Mouse (Mus musculus) cerebellum, adult 18-20 months (tissue): ENCODE data around the gene Scd4.
A peak's percentile ranks its signal among the peaks of the same experiment; 100 is the strongest.

Source experiments
- DNase-seq, 2 experiments: peaks; one replicate each; pipeline ENCODE4 v3.0.0; 2021

Scd4 gene

DNA sequence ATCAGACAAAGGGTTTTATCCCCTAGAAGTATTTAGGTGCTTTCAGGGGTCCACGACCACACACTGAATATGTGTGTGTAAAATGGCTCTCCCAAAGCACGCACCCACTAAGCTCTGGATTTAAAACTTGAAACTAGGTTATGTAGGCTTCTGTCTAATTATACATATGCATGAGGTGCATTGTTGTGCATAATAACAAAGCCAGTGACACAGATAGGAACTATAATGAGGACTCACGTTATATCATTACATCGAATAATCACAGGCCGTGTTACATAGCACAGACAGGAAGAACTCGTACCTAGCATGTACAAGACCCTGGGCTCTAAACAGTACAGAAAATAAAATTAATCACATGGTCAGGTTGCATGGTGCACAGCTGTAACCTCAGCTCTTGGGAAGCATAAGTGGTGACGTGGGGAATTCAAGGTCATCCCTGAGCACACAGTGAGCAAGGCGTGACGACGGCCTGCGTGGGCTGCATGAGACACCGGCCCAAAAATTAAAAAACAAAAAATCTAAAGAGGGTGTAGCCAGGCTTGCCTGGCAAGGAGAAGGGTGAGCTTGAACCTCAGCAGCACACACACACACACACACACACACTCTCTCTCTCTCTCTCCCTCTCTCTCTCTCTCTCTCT, 49.9 kb downstream of the Scd4 start:
- no peak for DNase-seq

DNA sequence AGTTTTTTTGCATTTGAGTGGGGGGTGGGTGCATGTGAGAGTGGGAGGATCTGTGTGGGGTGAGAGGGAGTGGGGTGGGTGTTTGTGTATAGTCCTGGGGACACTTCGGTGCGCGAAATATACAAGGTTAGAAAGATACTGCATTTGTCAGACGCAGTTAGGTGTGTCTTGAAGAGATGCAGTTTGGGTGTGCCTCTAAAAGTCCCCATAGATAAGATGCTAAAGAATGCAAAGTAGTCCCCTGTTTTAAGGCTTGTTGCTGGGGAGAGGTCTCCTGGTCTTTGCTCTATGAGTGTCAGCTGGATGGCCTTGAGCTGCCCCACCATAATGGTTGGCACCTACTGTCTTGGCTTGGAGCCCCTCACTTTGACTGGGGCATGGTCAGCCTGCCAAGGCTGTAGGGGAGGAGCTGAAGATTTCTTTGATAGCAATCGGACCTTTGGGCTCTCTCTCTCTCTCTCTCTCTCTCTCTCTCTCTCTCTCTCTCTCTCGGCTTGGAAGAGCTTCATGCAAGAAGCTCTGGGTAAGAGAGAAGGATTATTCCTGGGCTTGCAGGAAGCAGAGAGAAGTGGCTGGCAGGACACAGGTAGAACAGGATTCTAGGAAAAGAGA, 53.1 kb downstream of the Scd4 start:
- no peak for DNase-seq

DNA sequence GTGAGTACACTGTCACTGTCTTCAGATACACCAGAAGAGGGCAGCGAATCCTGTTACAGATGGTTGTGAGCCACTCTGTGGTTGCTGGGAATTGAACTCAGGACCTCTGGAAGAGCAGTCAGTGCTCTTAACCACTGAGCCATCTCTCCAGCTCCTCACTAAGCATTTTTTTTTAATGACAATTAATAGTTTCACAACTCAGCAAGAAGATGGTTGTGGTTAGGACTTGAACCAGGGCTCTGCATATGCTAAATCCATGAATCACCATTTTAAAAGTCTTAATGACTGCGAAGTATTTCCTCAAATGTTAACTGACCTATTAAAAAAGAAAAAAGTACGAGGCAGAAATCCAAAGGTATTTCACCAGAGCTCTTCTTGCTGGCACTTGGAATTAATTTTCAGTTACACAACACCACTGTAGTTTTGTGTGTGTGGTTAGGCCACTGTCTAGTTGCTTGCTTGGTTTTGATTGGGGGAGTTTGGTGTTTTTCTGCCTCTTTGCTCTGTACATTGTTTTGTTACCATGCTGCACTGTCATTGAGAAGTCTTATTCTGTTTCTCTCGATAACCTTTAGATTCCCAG, 54.3 kb downstream of the Scd4 start:
- no peak for DNase-seq

GRCm38 (mm10) chr19:44387746-44388474, 55.0 kb downstream of the Scd4 start:
- DNase-seq = no peak

DNA sequence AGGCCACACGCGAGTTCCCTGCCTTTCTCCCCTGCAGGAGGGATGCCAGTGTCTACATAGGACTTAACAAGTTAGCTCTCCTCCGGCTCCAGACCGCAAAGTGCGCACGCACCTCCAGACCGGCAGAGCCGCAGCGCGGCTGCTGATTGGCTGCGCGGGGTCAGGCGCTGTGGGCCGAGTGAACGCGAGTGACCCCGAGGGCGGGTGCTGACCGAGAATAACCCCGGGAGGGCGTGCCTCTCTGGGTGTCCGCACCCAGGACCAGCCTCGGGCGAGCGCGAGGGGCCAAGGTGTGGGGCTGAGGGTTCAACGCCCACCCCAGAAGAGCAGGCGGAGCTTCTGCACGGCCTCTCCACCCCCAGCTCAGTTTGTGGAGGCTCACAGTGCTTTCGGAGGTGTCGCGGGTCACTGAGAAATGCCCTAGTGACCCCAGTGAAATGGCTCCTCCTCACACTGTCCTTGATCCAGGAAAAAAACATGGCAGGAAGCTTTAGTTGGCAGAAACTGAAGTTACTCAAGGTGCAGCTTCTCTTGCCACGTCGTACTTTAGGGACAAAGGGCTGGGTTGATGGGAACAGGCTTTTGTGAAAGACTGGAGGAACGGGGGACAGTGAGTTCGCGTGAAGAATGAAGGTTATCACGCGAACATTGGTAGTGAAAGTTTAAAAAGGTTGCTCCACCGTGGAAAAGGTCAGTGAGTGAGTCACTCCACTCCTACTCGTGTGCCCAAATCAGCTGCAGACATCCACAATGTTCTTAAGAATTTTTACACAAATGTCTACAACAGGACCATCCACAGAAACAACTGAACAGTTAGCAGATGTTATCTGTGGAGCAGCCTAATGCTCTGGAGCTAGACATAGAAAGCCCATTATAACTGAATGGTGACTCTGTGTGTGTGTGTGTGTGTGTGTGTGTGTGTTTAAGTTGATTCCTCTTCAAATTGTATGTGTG, 55.9 kb downstream of the Scd4 start:
- peak; percentile 93 to 96 for DNase-seq

GRCm38 (mm10) chr19:44389507-44389906, 56.6 kb downstream of the Scd4 start:
- DNase-seq = no peak

DNA sequence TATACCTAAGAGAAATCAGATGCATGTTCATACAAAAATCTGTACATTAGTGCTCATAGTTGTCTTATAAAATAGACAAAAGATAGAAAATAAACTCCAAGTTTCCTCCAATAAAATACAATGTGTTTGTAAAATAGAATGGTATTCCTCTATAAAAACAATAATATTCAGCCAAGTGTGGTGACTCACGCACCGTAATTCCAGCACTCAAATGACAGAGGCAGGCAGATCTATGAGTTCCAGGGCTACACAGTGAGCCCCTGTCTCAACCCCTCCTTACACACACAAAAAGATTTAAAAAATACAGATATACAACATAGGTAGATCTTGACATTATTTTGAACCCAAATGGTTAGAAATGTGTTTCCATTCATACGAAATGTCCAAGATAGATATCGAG, 59.0 kb downstream of the Scd4 start:
- DNase-seq = no peak

DNA sequence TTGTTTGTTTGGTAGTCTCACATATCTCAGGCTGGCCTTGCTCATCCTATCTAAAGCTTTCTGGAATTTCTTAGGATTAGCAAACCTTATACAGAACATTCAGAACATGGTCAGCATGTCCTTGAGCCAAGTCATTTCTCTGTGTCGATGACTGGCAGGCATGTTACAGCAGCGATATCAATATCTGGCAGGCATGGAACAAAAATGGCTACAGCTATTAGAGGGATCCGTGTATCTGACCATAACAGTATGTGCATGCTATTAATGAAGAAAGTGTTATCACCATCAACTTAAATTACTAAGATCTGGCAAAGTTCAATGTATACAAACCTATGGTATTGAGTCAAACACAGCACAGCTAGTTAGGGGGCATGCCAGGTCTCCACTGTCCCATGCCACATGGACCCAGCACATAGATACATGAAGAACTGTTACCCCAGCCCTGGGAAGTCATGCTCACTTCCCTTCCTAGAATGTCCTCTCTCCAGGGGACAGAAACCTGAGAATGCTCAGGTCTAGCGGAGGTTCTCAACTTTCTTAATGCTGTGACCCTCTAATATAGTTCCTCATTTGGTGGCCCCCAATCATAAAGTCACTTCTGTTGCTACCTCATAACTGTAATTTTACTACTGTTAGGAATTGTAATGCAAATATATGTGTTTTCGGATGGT, 59.6 kb downstream of the Scd4 start:
- no peak for DNase-seq

GRCm38 (mm10) chr19:44393962-44394422, 61.1 kb downstream of the Scd4 start:
- DNase-seq = no peak

- DNase-seq = peak in 1 of 2 experiments; percentile 26
Measured at GRCm38 (mm10) chr19:44394972-44395371, 62.1 kb downstream of the Scd4 start.
